Mouse (Mus musculus) midbrain, embryonic 13.5 days (tissue): ENCODE data around the gene Dock8. TPM values are rescaled to one million over a fixed set of nuclear protein-coding genes. Genes with fewer than 3 reads are reported as not detected.

Experiments
- ATAC-seq: fragments of 200-750 bp; cut with Nextera tagmentation; 2 replicates; pipeline ENCODE4 v1.8.0; 2017; ENCODE audit warnings: mild to moderate bottlenecking, moderate TSS enrichment, moderate library complexity
- H3K27ac ChIP-seq: fragments of 300-500 bp; sonication (generic); 2 replicates; pipeline ENCODE4 v1.5.1; 2015; ENCODE audit warnings: inconsistent platforms, mild to moderate bottlenecking, moderate library complexity
- H3K27me3 ChIP-seq: fragments of 300-500 bp; sonication (generic); 2 replicates; pipeline ENCODE4 v1.6.1; 2015; ENCODE audit warnings: mild to moderate bottlenecking, inconsistent platforms
- H3K36me3 ChIP-seq: fragments of 300-500 bp; sonication (generic); 2 replicates; pipeline ENCODE4 v1.6.1; 2015; ENCODE audit warnings: mild to moderate bottlenecking, inconsistent platforms
- H3K4me1 ChIP-seq: fragments of 300-500 bp; sonication (generic); replicated peaks from 2 replicates; pipeline ENCODE4 v1.6.1; 2015; ENCODE audit warnings: inconsistent platforms
- H3K4me2 ChIP-seq: fragments of 300-500 bp; sonication (generic); replicated peaks from 2 replicates; pipeline ENCODE4 v1.6.1; 2015; ENCODE audit warnings: moderate library complexity, mild to moderate bottlenecking, inconsistent platforms
- H3K4me3 ChIP-seq: fragments of 300-500 bp; sonication (generic); replicated peaks from 2 replicates; pipeline ENCODE4 v1.5.1; 2015; ENCODE audit warnings: mild to moderate bottlenecking, inconsistent platforms
- H3K9ac ChIP-seq: fragments of 300-500 bp; sonication (generic); replicated peaks from 2 replicates; pipeline ENCODE4 v1.6.1; 2015; ENCODE audit warnings: mild to moderate bottlenecking, inconsistent platforms
- H3K9me3 ChIP-seq: fragments of 300-500 bp; sonication (generic); 2 replicates; pipeline ENCODE4 v1.6.1; 2016; ENCODE audit warnings: mild to moderate bottlenecking, inconsistent platforms
- WGBS: fragments of 180-500 bp; shearing (Covaris S2); methylation state at CpG from one replicate; pipeline ENCODE4 v1.1.7; 2015; 5-methylcytosine and 5-hydroxymethylcytosine counted together
- polyA plus RNA-seq: library from polyadenylated mRNA; unstranded; fragments of >200 nt; fragmentation: Nextera tagmentation; extraction: Ambion mirVana; gene quantifications from 2 replicates; pipeline ENCODE4 v1.2.1, GENCODE M21; 2015

The Dock8 gene
- polyA plus RNA-seq, result 0.45 and 0.46 TPM in 2 replicates

- H3K27ac ChIP-seq, result no peak within 1 kb of the TSS
- H3K4me2 ChIP-seq, result peak within 1 kb of the TSS; percentile 100
- peaks cover 15% of the 10 kb centered on the region for H3K4me1 ChIP-seq
- peak within 1 kb of the TSS; percentile 71 for H3K4me3 ChIP-seq
- under 1% methylated on average over 91 of the region's 109 CpGs for WGBS
- H3K36me3 ChIP-seq, result no peaks in the 10 kb centered on the region
- peaks cover 72% of the 10 kb centered on the region for H3K27me3 ChIP-seq
- H3K9me3 ChIP-seq, result no peaks in the 10 kb centered on the region
- peak; percentile 56; the same call in 1 of the 2 replicates for ATAC-seq
- H3K9ac ChIP-seq, result peak within 1 kb of the TSS; percentile 49
Measured at GRCm38 (mm10) chr19:24999201-24999886, at the start of gene Dock8. Dock8 (plus strand) TSS chr19:24999534.

GRCm38 (mm10) chr19:24958531-24958930 lies 40.8 kb upstream of the Dock8 start:
- Histone ChIP-seq H3K4me1 (peaks cover 12% of the 10 kb centered on the region), H3K36me3 (peaks cover 13% of the 10 kb centered on the region), H3K4me2 (no peak overlapping the region), H3K27me3 (no peaks in the 10 kb centered on the region), H3K27ac (no peak overlapping the region), H3K4me3 (no peak overlapping the region), H3K9me3 (no peaks in the 10 kb centered on the region), H3K9ac (no peak overlapping the region)
- ATAC-seq, result no peak
- WGBS, result 41% methylated on average over 3 of the region's 3 CpGs

- Histone ChIP-seq H3K27me3 (no peaks in the 10 kb centered on the region), H3K9ac (peak within 1 kb of the TSS; percentile 81), H3K4me2 (peak within 1 kb of the TSS; percentile 66), H3K36me3 (peaks cover under 1% of the 10 kb centered on the region; the same call in 1 of the 2 replicates), H3K4me1 (peaks cover 12% of the 10 kb centered on the region), H3K9me3 (no peaks in the 10 kb centered on the region), H3K4me3 (peak within 1 kb of the TSS; percentile 71), H3K27ac (peak within 1 kb of the TSS; percentile 45; the same call in 1 of the 2 replicates)
- WGBS, result under 1% methylated on average over 36 of the region's 36 CpGs
- ATAC-seq, result peak; percentile 99
Measured at GRCm38 (mm10) chr19:24961172-24961962, 38.0 kb upstream of the Dock8 start, which contains the start of gene Cbwd1. Cbwd1 (minus strand) TSS chr19:24961610.

GRCm38 (mm10) chr19:24966203-24966602 lies 33.1 kb upstream of the Dock8 start:
- Histone ChIP-seq H3K4me2 (no peak overlapping the region), H3K4me1 (no peaks in the 10 kb centered on the region), H3K27me3 (no peaks in the 10 kb centered on the region), H3K27ac (no peak overlapping the region), H3K9me3 (no peaks in the 10 kb centered on the region), H3K9ac (no peak overlapping the region), H3K36me3 (no peaks in the 10 kb centered on the region), H3K4me3 (no peak overlapping the region)
- WGBS, result 79% methylated on average over 2 of the region's 2 CpGs
- no peak for ATAC-seq

GRCm38 (mm10) chr19:24966941-24967340 lies 32.4 kb upstream of the Dock8 start:
- Histone ChIP-seq H3K4me3 (no peak overlapping the region), H3K27me3 (no peaks in the 10 kb centered on the region), H3K27ac (no peak overlapping the region), H3K9ac (no peak overlapping the region), H3K4me1 (no peaks in the 10 kb centered on the region), H3K4me2 (no peak overlapping the region), H3K36me3 (no peaks in the 10 kb centered on the region), H3K9me3 (no peaks in the 10 kb centered on the region)
- no peak for ATAC-seq
- WGBS, result 85% methylated on average over 2 of the region's 2 CpGs

- Histone ChIP-seq H3K36me3 (no peaks in the 10 kb centered on the region), H3K27ac (no peak overlapping the region), H3K27me3 (no peaks in the 10 kb centered on the region), H3K4me2 (no peak overlapping the region), H3K4me3 (no peak overlapping the region), H3K4me1 (no peaks in the 10 kb centered on the region), H3K9me3 (no peaks in the 10 kb centered on the region), H3K9ac (no peak overlapping the region)
- no peak for ATAC-seq
- 89% methylated on average over 7 of the region's 7 CpGs for WGBS
Measured at GRCm38 (mm10) chr19:24971307-24971706, 28.0 kb upstream of the Dock8 start.

GRCm38 (mm10) chr19:24972701-24973390 lies 26.5 kb upstream of the Dock8 start:
- Histone ChIP-seq H3K4me2 (no peak overlapping the region), H3K27me3 (no peaks in the 10 kb centered on the region), H3K36me3 (no peaks in the 10 kb centered on the region), H3K4me3 (no peak overlapping the region), H3K27ac (no peak overlapping the region), H3K9ac (no peak overlapping the region), H3K9me3 (no peaks in the 10 kb centered on the region), H3K4me1 (no peaks in the 10 kb centered on the region)
- no peak for ATAC-seq
- 84% methylated on average over 3 of the region's 3 CpGs for WGBS

GRCm38 (mm10) chr19:24977991-24978390 lies 21.3 kb upstream of the Dock8 start:
- Histone ChIP-seq H3K36me3 (no peaks in the 10 kb centered on the region), H3K4me1 (0 out of 2 replicates have a peak, but pooled peaks cover 5% of the 10 kb centered on the region), H3K4me2 (no peak overlapping the region), H3K4me3 (no peak overlapping the region), H3K27me3 (no peaks in the 10 kb centered on the region), H3K27ac (no peak overlapping the region), H3K9ac (no peak overlapping the region), H3K9me3 (no peaks in the 10 kb centered on the region)
- ATAC-seq, result no peak
- WGBS, result 80% methylated on average over 11 of the region's 11 CpGs

- Histone ChIP-seq H3K4me1 (0 out of 2 replicates have a peak, but pooled peaks cover 5% of the 10 kb centered on the region), H3K4me3 (no peak overlapping the region), H3K9ac (no peak overlapping the region), H3K36me3 (no peaks in the 10 kb centered on the region), H3K4me2 (no peak overlapping the region), H3K27ac (no peak overlapping the region), H3K27me3 (no peaks in the 10 kb centered on the region), H3K9me3 (no peaks in the 10 kb centered on the region)
- 89% methylated on average over 10 of the region's 10 CpGs for WGBS
- ATAC-seq, result no peak
Measured at GRCm38 (mm10) chr19:24978852-24979842, 20.2 kb upstream of the Dock8 start.

- 74% methylated on average over 8 of the region's 8 CpGs for WGBS
- Histone ChIP-seq H3K4me2 (no peak overlapping the region), H3K27me3 (no peaks in the 10 kb centered on the region), H3K9ac (no peak overlapping the region), H3K4me3 (no peak overlapping the region), H3K4me1 (0 out of 2 replicates have a peak, but pooled peaks cover 5% of the 10 kb centered on the region), H3K36me3 (no peaks in the 10 kb centered on the region), H3K27ac (no peak overlapping the region), H3K9me3 (no peaks in the 10 kb centered on the region)
- peak; percentile 66 for ATAC-seq
Measured at GRCm38 (mm10) chr19:24981294-24981693, 18.0 kb upstream of the Dock8 start.

GRCm38 (mm10) chr19:24983050-24983449 lies 16.3 kb upstream of the Dock8 start:
- no peak for ATAC-seq
- Histone ChIP-seq H3K27ac (no peak overlapping the region), H3K27me3 (no peaks in the 10 kb centered on the region), H3K4me2 (no peak overlapping the region), H3K9ac (no peak overlapping the region), H3K4me3 (no peak overlapping the region), H3K9me3 (no peaks in the 10 kb centered on the region), H3K4me1 (0 out of 2 replicates have a peak, but pooled peaks cover 5% of the 10 kb centered on the region), H3K36me3 (no peaks in the 10 kb centered on the region)
- WGBS, result 89% methylated on average over 4 of the region's 4 CpGs
